Mouse (Mus musculus): Measurements from ENCODE around the gene Arhgap23. TPM values are rescaled to one million over a fixed set of nuclear protein-coding genes. Genes with fewer than 3 reads are reported as not detected.

The Arhgap23 gene
- total RNA-seq, 2 experiments from 2014 or later, result 51.0 to 52.3 TPM

- no peak for DNase-seq
Observed at GRCm38 (mm10) chr11:97534442-97535307, 119.3 kb downstream of the Arhgap23 start.

DNA sequence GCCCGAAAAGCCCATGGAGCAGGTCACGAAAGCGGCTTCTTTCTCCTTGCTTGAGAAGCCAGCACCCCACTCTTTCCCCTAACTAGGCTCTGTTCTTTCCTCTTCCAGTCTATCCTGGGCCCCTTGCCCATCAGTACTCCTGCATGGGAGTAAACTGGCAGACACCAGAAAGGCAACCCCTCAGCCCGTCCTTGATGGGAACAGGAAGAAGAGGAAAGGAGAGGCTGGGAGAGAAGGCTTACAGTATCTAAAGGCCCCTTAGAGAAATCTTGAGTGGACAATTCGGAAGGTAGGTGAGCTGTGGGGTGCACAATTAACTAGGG, 119.9 kb downstream of the Arhgap23 start:
- DNase-seq, result no peak

- no peak for DNase-seq
Observed at GRCm38 (mm10) chr11:97535660-97536059, 120.3 kb downstream of the Arhgap23 start.

DNA sequence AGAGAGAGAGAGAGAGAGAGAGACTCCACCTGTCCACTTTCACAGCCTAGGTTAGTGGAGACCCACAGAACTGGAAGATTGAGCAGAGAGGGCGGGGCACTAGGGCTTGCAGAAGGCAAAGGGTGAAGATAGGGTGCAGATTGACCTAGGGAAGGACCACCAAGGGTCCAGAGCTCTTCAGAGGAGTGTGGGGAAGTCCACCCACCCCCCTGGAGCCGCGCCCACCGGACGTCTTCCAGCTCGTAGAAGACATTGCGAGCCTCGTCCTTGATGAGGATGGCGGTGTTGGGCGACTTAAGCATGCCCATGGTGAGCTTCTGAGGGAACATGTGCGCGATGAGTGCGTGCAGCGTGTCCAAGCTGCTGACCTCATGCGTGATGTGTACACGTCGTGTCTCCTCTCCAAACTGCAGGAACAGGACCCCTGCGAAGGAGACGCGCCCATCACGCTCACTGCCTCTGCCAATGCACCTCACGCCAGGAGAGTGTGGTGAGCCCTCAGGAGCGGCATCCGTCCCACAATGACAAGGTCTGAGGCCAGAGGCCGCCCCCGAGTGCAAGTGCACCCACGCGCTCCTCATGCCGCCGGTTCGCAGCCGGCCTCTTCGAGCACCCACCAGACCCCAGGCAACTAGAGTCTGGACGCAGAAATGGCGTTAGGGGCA, 120.9 kb downstream of the Arhgap23 start:
- no peak for DNase-seq

DNA sequence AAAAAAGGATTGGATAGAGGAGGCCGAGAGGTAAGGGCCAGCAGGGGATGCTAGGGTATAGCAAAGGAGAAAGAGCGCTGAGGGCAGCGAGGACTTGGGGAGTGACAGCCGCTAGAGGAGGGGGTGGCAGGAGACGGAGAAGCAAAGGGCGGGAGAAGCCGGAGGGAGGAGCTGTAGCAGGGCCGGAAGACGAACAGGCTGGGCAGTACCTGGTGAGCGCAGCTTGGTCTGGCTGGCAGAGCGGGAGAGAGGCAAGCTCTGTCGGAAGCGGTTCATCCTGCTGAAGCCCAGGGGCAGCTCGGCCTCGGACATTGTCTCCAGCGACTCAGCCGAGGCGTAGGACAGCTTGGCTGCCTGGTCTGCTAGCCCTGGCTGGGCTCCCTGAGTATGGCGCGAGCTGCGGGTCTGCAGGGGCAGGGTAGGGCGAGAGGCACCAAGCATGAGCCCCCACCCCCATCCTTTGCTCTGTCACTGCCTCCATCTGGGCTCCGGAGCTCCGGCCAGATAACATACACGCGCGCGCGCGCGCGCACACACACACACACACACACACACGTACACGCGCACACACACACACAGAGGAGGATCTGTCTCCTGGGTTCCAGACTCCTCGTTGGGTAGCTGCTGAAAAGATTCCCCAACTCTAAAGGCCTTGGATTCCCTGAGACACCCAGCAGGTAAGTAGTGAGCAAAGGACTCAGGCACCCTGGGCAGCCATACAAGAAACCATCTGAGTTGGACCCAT, 121.7 kb downstream of the Arhgap23 start:
- no peak for DNase-seq

DNA sequence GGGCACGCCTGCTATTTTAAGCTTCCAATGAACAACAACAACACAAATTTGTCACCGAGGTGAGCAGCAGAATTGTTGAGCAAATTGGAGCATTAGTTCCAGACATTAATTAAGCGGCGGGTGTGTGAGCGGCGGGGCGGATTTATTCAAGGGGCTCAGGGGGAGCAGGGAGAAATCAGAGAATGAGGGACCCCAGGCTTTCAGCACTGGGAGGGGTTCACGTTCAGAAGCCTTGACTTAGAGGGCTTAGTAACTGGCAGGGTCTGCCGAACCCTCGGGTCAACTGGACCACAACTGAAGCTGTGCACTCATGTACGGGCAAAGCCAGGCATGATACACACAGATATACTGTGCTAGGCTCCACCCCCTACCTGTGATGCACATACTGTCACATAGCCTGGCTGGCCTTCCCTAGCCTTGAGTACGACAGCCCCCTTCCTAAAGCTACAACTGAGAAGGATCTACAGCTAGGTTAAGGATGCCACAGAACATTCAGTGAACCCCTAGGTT, 122.3 kb downstream of the Arhgap23 start:
- no peak for DNase-seq

DNA sequence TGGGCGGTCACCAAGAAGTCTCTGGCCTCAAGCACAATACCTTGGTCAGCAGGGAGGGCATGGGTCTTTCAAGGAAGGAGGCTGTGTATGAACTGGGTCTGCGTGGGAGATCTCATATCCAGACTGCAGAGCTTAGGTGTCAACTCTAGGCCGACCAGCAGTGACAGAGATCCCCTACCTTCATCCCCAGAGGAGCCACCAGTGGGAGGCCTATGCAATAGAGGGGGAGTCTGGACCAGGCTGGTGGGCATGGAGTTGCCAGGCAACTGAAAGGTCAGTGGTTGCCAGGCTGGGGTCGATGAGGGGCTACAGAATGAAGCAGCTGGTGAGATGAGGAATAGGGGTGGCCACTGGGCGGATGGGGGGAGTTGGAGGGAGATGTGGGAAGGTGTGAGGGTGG, 124.3 kb downstream of the Arhgap23 start:
- no peak for DNase-seq

GRCm38 (mm10) chr11:97540136-97540535, 124.8 kb downstream of the Arhgap23 start:
- no peak for DNase-seq

- DNase-seq, result no peak
Observed at GRCm38 (mm10) chr11:97540604-97541003, 125.3 kb downstream of the Arhgap23 start.

DNA sequence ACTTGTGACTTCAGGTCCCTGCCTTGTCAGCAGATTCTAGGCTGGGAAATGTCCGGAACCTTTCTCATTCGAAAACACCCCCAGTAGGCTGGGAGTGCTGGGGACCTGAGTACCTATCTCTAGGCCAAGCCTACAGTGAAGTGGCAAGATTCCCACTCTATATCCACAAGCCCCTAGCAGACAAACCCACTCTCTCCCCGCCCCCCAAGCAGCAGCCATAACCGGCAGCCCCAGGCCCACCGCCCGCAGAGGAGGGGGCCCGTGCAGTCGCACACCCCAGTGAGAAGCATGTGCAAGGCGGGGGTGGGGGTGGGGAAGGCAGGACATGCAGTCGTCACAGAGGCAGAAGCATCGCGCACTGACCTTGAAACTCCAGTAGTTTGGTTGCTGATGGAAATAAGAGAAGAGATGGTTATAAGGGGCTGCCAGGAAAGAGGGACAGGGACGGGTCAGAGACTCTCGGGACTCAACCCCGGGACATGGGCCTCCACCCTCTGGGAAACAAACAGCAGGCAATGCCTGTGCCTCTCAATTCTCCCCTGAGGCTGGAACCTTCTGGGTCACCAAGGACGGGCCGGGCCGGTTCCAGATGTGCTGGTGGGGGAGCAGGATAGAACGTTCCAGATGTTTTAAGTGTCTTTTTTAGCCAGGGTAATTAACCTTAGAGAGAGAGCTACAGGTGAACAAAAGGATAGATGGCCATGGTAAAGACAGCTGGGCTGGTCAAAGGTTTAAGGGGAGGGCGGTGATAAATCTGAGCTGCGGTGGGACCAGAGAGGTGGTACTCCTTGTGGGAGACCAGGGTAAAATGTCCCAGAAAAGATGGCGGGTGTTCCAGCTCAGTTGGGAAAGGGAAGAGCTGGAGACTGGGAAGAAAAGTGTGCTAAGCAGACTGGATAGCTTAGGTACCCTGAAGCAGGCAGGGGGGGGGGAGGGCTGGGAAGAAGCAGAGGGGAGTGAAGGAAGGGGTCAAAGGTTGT, 127.1 kb downstream of the Arhgap23 start:
- no peak for DNase-seq

- DNase-seq, result peak; percentile 37
Observed at GRCm38 (mm10) chr11:97543181-97543733, 127.9 kb downstream of the Arhgap23 start.

- DNase-seq, result no peak
Observed at GRCm38 (mm10) chr11:97543883-97544282, 128.6 kb downstream of the Arhgap23 start.

DNA sequence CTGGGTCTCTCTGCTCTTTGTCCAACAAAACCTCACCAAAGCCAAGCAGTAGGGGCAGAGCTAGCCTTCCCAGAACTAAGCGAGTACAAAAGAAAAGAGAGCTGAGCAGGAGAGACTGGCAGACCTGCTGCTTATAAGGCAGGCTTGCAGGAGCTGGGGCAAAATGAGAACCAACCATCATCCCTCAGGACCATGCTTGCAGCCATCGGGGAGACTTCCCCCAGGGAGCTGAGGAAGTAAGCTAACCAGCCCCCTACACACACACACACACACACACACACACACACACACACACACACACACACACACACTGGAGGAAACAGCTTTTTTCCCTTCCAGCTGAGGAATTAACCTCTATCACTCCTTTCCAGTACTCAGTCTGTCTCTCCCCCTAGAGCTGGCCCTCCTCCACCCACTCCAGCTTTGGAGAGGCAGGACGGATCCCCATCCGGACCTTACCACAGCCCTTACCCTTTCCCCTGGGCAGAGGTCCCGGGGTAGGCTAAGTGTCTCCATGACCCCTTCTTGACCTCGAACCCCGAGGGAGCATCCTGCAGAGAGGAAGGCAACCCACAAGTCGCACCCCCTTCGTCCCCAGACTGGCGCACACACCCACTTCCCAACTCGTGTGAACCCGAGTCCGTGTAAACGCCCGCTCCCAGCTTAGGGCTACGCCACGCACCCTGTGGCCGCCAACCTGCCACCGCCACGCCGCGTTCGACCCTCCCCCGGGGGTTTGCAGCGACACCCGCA, 130.7 kb downstream of the Arhgap23 start:
- DNase-seq, result no peak

DNA sequence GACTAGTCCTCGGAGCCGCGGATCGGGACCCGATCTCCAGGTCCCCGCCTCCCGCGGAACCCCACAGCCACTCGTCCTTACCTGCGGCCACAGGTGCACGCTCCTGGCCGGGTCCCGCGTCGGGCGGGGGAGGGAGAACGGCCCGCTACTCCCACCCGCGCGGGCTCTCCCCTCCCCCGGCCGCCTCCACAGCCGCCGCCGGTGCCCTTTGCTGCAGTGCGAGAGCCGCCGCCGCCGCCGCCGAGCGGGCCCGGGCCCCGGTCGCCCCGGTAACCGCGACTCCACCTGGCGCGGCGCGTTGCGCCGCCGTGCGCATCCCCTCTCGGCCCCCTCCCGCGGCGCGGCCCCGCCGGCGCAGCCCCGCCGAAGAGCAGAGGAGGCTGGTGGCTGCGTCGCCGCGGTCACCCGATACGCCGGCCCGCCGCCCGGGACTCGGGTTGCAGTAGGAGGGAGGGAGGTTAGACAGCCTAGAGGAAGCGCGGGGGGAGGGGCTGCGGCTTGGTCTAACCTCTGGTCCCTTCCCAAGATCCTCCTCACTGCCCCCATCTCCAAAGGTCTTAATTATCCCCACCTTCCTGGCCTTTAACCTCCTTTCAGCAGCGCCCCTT, 131.6 kb downstream of the Arhgap23 start:
- DNase-seq, result peak; percentile 36

GRCm38 (mm10) chr11:97547957-97548706, 132.8 kb downstream of the Arhgap23 start:
- DNase-seq, result no peak

- no peak for DNase-seq
Observed at GRCm38 (mm10) chr11:97548757-97549156, 133.4 kb downstream of the Arhgap23 start.

Data from heart, postnatal 4 days (tissue).